Mouse (Mus musculus) CH12.LX (cell line): ENCODE results near the gene Inpp5a. TPM values are rescaled to one million over a fixed set of nuclear protein-coding genes. Genes with fewer than 3 reads are reported as not detected.

ENCODE experiments used
- DNase-seq: peaks from one replicate; pipeline ENCODE4 v3.0.0-alpha.2; 2013; ENCODE audit errors: extremely low read depth
- H3K27ac ChIP-seq: 2 replicates; pipeline ENCODE4 v1.5.1; 2012; ENCODE audit warnings: low read depth, mild to moderate bottlenecking, control low read depth, moderate library complexity; ENCODE audit not compliant: insufficient read depth
- H3K27me3 ChIP-seq: replicated peaks from 2 replicates; pipeline ENCODE3; 2012; ENCODE audit warnings: inconsistent platforms
- H3K36me3 ChIP-seq, 2 experiments: replicated peaks in 1 of 2; 2 replicates each; pipeline versions ENCODE3 to v1.6.1; 2012; ENCODE audit warnings: inconsistent platforms in 1 of 2, low read length in 1 of 2, mild to moderate bottlenecking in 1 of 2, mixed read lengths in 1 of 2, moderate library complexity in 1 of 2; ENCODE audit not compliant: control insufficient read depth in 1 of 2, insufficient read depth in 1 of 2
- H3K4me1 ChIP-seq, 2 experiments: 2 replicates each; pipeline ENCODE4 v1.6.1; 2012; ENCODE audit warnings: inconsistent platforms in 1 of 2, moderate library complexity in 1 of 2; ENCODE audit not compliant: insufficient read depth in 2 of 2, control insufficient read depth in 1 of 2
- H3K4me2 ChIP-seq: 2 replicates; pipeline ENCODE4 v1.6.1; 2012; ENCODE audit warnings: low read depth, mild to moderate bottlenecking, control low read depth; ENCODE audit not compliant: poor library complexity, insufficient read depth, severe bottlenecking
- H3K4me3 ChIP-seq, 3 experiments: fragments of 150-350 bp in 1 of 3; sonication (generic) in 1 of 3; replicated peaks in 1 of 3; 2 replicates each; pipeline versions ENCODE3 to v1.5.1; 2011 to 2012; ENCODE audit warnings: low read depth in 2 of 3, low read length in 2 of 3, mild to moderate bottlenecking in 2 of 3, moderate library complexity in 2 of 3, control low read depth in 1 of 3, improper control_type of control experiment in 1 of 3, inconsistent platforms in 1 of 3, mixed read lengths in 1 of 3; ENCODE audit not compliant: poor library complexity in 1 of 3
- H3K79me2 ChIP-seq: replicated peaks from 2 replicates; pipeline ENCODE4 v1.6.1; 2012; ENCODE audit warnings: mild to moderate bottlenecking, moderate library complexity; ENCODE audit not compliant: control insufficient read depth, poor library complexity, insufficient read depth, severe bottlenecking; ENCODE audit errors: extremely low read depth
- H3K9ac ChIP-seq: 2 replicates; pipeline ENCODE4 v1.6.1; 2012; ENCODE audit warnings: low read depth, mild to moderate bottlenecking, control low read depth, moderate library complexity; ENCODE audit not compliant: insufficient read depth
- H3K9me3 ChIP-seq: replicated peaks from 2 replicates; pipeline ENCODE3; 2012; ENCODE audit warnings: low read length, inconsistent platforms, mixed read lengths
- CHD1 ChIP-seq: IDR thresholded peaks from 2 replicates; pipeline ENCODE4 v1.6.1; 2012; ENCODE audit warnings: low read depth, low read length, improper control_type of control experiment, inconsistent platforms
- CTCF ChIP-seq, 2 experiments: IDR thresholded peaks in 1 of 2; conservative IDR thresholded peaks in 1 of 2; 2 replicates each; pipeline ENCODE4 v1.5.1; 2011 to 2012; ENCODE audit warnings: low read depth in 2 of 2, low read length in 2 of 2, improper control_type of control experiment in 1 of 2, inconsistent platforms in 1 of 2, mild to moderate bottlenecking in 1 of 2, moderate library complexity in 1 of 2
- E2F4 ChIP-seq: IDR thresholded peaks from 2 replicates; pipeline ENCODE4 v1.6.1; 2011; ENCODE audit warnings: low read depth, low read length, improper control_type of control experiment; ENCODE audit not compliant: insufficient replicate concordance
- EP300 ChIP-seq: IDR thresholded peaks from 2 replicates; pipeline ENCODE4 v1.6.1; 2011; ENCODE audit warnings: low read length, improper control_type of control experiment
- GABPA ChIP-seq: IDR thresholded peaks from 2 replicates; pipeline ENCODE4 v1.6.1; 2012; ENCODE audit warnings: low read depth, low read length, improper control_type of control experiment, inconsistent platforms; ENCODE audit not compliant: insufficient replicate concordance
- HCFC1 ChIP-seq: IDR thresholded peaks from 2 replicates; pipeline ENCODE4 v1.6.1; 2012; ENCODE audit warnings: low read depth, mild to moderate bottlenecking, inconsistent platforms, low read length, improper control_type of control experiment
- JUN ChIP-seq: IDR thresholded peaks from 2 replicates; pipeline ENCODE4 v1.6.1; 2011; ENCODE audit warnings: low read depth, mild to moderate bottlenecking, low read length, improper control_type of control experiment, moderate library complexity; ENCODE audit not compliant: insufficient read depth
- KAT2A ChIP-seq: IDR thresholded peaks from 2 replicates; pipeline ENCODE4 v1.6.1; 2012; ENCODE audit warnings: low read length, improper control_type of control experiment, inconsistent platforms; ENCODE audit not compliant: insufficient replicate concordance
- MAFK ChIP-seq: IDR thresholded peaks from 2 replicates; pipeline ENCODE4 v1.6.1; 2011; ENCODE audit warnings: low read length, improper control_type of control experiment; ENCODE audit not compliant: insufficient replicate concordance
- MAX ChIP-seq: IDR thresholded peaks from 2 replicates; pipeline ENCODE4 v1.6.1; 2011; ENCODE audit warnings: low read length, improper control_type of control experiment
- MAZ ChIP-seq: IDR thresholded peaks from 2 replicates; pipeline ENCODE4 v1.6.1; 2012; ENCODE audit warnings: low read depth, mild to moderate bottlenecking, inconsistent platforms, low read length, improper control_type of control experiment, moderate library complexity
- MEF2A ChIP-seq: IDR thresholded peaks from 2 replicates; pipeline ENCODE4 v1.6.1; 2014; ENCODE audit warnings: low read depth, mild to moderate bottlenecking, inconsistent platforms, low read length, improper control_type of control experiment, borderline replicate concordance
- MXI1 ChIP-seq: IDR thresholded peaks from 2 replicates; pipeline ENCODE4 v1.6.1; 2011; ENCODE audit warnings: mild to moderate bottlenecking, low read depth, low read length, improper control_type of control experiment
- NELFE ChIP-seq: IDR thresholded peaks from 2 replicates; pipeline ENCODE4 v1.6.1; 2011; ENCODE audit warnings: low read depth, low read length, improper control_type of control experiment
- POLR2A ChIP-seq: IDR thresholded peaks from 2 replicates; pipeline ENCODE4 v1.6.1; 2011; ENCODE audit warnings: low read depth, mild to moderate bottlenecking, improper control_type of control experiment, low read length
- POLR2AphosphoS2 ChIP-seq: IDR thresholded peaks from 2 replicates; pipeline ENCODE4 v1.6.1; 2011; ENCODE audit warnings: low read depth, low read length, improper control_type of control experiment
- SIN3A ChIP-seq: IDR thresholded peaks from 2 replicates; pipeline ENCODE4 v1.6.1; 2012; ENCODE audit warnings: low read length, improper control_type of control experiment, inconsistent platforms
- ZMIZ1 ChIP-seq: IDR thresholded peaks from 2 replicates; pipeline ENCODE4 v1.6.1; 2012; ENCODE audit warnings: low read depth, mild to moderate bottlenecking, inconsistent platforms, low read length, improper control_type of control experiment
- dilution Hi-C: fragments of 300-500 bp; cut with MboI; formaldehyde crosslinking; loops from 2 replicates; pipeline ENCODE4 v1.14.3; 2020; ENCODE audit warnings: low sequenced_read_pairs; ENCODE audit not compliant: extremely low pct_unique_long_range_greater_than_20kb, extremely low pct_ligation_motif_present
- in situ Hi-C: fragments of 300-500 bp; cut with MboI; formaldehyde crosslinking; loops from 3 replicates; pipeline ENCODE4 v1.14.3; 2019; ENCODE audit warnings: low sequenced_read_pairs, low pct_ligation_motif_present, low pct_unique_long_range_greater_than_20kb, mixed read lengths
- polyA plus RNA-seq: library from polyadenylated mRNA; unstranded; fragments of >175 nt; gene quantifications from 2 replicates; pipeline ENCODE4 v1.2.1, GENCODE M21; 2012; ENCODE audit warnings: low read depth; ENCODE audit not compliant: insufficient read length
- total RNA-seq, 2 experiments: library from RNA; depleted of rRNA; stranded (reverse); fragments of 300-350 nt in 1 of 2; fragments of >200 nt in 1 of 2; gene quantifications; 2 replicates each; pipeline ENCODE4 v1.2.3; 2012 to 2014

Gene Inpp5a
- total and polyA plus RNA-seq, 3 experiments = 1.7 to 5.4 (median 3.0) TPM

DNA sequence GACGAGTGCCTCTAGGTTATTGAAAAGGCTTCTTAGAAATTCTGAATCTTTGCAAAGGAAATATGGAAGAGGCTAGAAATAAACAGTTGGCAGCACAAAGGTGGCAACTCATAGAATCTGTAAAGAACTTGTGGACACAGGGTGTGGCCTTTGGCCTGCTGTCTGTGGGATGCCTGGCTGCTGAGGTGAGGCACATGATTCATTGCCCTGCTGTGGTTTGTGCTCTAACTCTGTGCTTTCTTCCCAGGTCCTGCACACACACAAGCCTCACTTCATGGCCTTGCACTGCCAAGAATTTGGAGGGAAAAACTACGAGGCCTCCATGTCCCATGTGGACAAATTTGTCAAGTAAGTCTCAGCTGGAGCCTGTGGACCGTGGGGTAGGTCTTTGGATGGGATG lies 88.8 kb downstream of the Inpp5a start:
- no peak overlapping the region for H3K27ac ChIP-seq
- no peaks in the 10 kb centered on the region for H3K79me2 ChIP-seq
- peaks cover 2 to 17% of the 10 kb centered on the region in 2 experiments; a peak in 2 of 4 replicates for H3K4me1 ChIP-seq
- no peak for DNase-seq
- no peak overlapping the region for H3K4me3 ChIP-seq
- dilution Hi-C loops = no loop called here
- no peaks in the 10 kb centered on the region for H3K9me3 ChIP-seq
- TF ChIP-seq MAFK (no peak), SIN3A (no peak), E2F4 (no peak), CTCF (conservative IDR thresholded peaks at IDR 0.05 in 1 of 2, IDR thresholded peaks at IDR 0.05 in 1 of 2; ENCODE audit: low read depth in 2 of 2, low read length in 2 of 2) (no peak), JUN (no peak), ZMIZ1 (no peak), MAX (no peak), CHD1 (no peak), MAZ (no peak), POLR2A (no peak), MEF2A (no peak), POLR2AphosphoS2 (no peak), NELFE (no peak)
- TF ChIP-seq, all 38 proteins: peak for 0
- Histone ChIP-seq H3K36me3 (peaks cover 0 to 19% of the 10 kb centered on the region in 2 experiments), H3K27me3 (no peaks in the 10 kb centered on the region), H3K9ac (no peak overlapping the region), H3K4me2 (no peak overlapping the region)
- in situ Hi-C loops = loop anchor here (5.0 to 25.0 kb wide), 4 partner anchors 165 to 410 kb away; partner anchors contain the start of gene Kndc1

DNA sequence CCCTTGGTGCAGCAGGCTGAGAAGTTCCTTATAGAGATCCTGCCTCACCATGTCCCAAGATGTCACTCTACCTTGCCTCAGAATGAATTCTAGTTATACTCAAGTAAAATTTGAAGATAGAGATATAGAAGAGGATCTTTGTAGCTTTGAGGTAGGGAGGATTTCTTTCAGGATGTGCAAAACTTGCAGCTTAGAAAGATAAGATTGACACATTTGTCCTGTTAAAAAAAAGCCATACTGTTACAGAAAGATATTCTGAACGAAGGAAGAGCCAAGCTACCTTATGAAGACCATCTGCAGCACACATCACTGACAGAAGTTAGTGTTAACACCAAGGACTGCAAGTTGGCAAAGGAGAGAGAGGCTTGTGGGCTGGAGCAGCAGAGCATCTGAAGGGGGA lies 90.2 kb downstream of the Inpp5a start:
- no peak for TF ChIP-seq EP300
- no peak for TF ChIP-seq MXI1
- no peak for TF ChIP-seq GABPA
- no peak for TF ChIP-seq ZMIZ1
- no peak for TF ChIP-seq HCFC1
- no peak for TF ChIP-seq KAT2A
- no peak overlapping the region for H3K27ac ChIP-seq
- no peak overlapping the region for H3K4me3 ChIP-seq
- H3K36me3 ChIP-seq = peaks cover 0 to 22% of the 10 kb centered on the region in 2 experiments
- in situ Hi-C loops (loop anchor here (5.0 to 25.0 kb wide), 4 partner anchors 167 to 408 kb away; partner anchors contain the start of gene Kndc1), dilution Hi-C loops (no loop called here)
- H3K9me3 ChIP-seq = no peaks in the 10 kb centered on the region
- peaks cover 2 to 14% of the 10 kb centered on the region in 2 experiments; a peak in 2 of 4 replicates for H3K4me1 ChIP-seq
- no peak for DNase-seq
- H3K9ac ChIP-seq = no peak overlapping the region
- H3K4me2 ChIP-seq = no peak overlapping the region
- H3K79me2 ChIP-seq = no peaks in the 10 kb centered on the region
- H3K27me3 ChIP-seq = no peaks in the 10 kb centered on the region
